Mouse (Mus musculus): Measurements from ENCODE around the gene Apol7c.

DNA sequence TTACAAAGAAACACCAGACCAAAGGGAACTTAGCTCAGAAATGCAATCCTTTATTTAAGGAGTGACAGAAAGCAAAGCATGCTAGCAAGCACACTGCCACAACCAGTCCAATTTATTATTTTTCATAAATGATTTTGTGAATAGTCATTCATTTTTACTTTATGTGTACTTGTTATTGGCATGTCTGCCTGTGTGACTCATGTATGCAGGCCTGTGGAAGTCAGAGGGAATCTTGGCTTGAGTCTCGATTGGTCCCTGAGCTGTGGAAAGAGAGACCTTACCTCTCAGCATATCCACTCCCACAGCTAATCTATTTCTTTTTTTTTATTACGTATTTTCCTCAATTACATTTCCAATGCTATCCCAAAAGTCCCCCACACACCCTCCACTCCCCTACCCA is 45.7 kb upstream of the Apol7c start:
- TF ChIP-seq CHD1 (IDR thresholded peaks at IDR 0.05; ENCODE audit: low read depth, low read length) (no peak), MAZ (IDR thresholded peaks at IDR 0.05; ENCODE audit: low read depth, low read length) (no peak)
